Mouse (Mus musculus) right cerebral cortex, adult 18-20 months (tissue): ENCODE results near the gene Sh3tc1.

Source experiments
- DNase-seq: peaks from one replicate; pipeline ENCODE4 v3.0.0; 2022; ENCODE audit warnings: mixed read lengths

Gene Sh3tc1

DNA sequence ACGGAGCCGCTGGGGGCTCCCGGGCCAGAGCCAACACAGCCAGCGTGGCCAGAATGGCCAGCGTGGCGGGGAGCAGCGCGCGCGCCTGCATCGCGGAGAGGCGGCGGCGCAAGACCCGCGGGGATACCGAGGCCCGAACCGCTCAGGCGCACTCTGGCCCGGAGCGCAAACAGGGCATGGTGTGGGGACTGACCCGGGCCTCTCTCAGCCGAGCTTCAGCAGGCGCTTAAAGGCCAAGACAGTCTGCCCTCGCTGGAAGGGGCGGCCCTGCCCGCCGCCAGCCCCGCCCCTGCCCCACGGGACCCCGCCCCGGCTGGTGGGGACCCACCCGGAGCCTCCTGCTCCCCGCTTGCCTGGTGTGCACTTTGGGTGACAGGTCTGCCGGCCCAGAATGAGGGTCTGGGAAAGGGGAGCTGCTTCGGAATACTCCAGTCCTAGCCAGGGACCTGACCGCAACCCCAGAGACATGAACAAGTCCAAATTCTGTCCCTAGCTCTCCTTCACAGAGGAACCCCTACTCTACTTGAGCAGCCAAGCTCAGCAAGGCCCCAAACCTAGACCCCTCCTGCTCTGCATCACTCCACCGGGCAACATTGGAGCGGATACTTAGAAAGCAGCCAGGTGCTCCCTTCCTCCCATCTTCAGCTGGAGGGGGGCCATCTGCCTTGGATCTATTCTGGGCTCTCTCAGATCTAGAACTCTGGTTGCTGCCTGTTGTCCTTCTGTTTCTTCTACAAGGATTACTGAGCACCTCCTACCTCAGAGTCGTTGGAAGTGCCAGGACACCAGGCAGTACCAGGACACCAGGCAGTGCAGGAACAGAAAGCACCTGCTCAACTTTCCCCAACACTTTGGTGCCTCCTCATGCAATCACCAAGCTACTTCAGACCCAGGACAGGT, 60.3 kb downstream of the Sh3tc1 start, which contains the start of gene Htra3:
Htra3 (minus strand) TSS at position 527 of the 900 bp plus-strand sequence.
- DNase-seq = no peak

GRCm38 (mm10) chr5:35676964-35677363, 62.8 kb downstream of the Sh3tc1 start:
- no peak for DNase-seq

DNA sequence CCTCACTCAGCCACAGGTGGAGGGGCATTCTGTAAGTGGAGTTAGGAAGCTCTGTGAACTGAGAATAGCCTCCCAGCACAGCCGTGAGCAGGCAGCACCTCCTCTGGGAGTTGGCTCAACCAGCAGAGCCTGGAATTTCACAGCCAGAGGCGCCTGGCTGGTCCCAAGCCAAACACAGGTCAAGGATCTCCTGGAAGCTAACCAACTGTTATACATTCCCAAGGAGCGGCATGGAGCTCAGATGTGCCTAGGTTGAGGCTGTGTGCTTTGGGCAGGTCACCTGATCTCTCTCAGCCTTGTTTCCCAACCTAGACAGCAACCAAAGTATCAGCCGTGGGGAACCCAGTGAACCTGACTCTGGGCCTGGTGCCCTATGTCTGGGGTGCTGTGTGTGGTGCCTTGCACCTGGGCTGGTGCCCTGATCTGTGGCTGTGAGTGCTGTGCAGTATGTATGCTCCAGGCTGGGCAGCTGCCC, 65.7 kb downstream of the Sh3tc1 start:
- no peak for DNase-seq

GRCm38 (mm10) chr5:35673086-35673485, 66.7 kb downstream of the Sh3tc1 start:
- peak; percentile 52 for DNase-seq

DNA sequence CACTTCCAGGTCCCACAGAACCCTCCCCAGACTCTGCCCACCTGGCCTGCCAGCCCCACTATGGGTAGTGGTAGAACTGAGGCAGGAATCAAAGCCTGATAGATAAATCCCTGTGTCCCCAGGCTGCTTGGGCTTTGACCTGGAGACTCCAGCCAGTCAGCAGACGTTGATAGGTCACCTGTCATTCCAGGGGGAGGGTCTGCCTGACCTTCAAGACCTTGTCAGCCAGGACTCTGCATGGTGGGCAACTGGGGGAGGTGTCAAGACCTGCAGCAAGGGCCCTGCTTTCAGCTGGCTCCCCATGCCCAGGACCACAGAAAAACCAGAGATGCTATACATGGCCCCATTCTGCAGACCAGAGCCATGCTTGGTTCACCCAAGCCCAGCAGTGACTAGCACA, 67.2 kb downstream of the Sh3tc1 start:
- DNase-seq = no peak

DNA sequence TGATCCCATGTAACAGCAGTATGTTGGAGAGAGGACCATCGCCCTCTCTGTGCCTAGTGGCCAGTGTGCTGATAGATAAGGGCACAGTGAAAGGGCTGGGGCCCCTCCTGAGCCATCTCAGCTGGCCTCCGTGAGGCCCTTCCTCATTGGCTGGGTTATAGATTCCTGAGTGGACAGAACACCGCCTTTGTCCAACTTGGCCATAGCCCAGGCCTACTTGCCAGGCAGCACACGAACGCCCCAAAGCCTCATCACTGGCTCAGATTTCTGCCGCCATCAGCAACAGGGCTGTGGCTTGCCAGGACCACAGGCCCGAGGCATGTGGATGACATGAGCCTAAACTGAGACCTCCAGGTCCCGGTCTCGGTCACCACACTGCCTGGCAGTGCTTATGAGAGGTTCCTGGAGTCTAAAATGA, 68.3 kb downstream of the Sh3tc1 start:
- peak; percentile 57 for DNase-seq

DNA sequence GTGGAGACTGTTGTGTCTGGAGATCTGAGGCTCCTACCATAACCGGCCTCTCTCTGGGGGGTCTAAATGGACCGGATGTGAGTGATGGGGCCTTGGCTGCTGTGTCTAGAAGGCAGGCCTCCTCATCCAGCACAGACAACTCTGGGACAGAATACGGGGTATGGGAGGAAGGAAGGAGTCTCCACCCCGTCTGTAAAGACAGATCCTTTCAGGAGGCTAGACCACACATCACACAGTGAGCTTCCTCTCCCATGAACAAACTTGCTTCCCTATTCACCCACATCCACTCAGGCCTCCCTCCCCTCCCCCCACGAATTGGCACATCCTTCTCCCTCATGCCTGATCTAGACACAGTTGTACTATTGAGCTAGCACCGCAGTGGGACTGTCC, 69.4 kb downstream of the Sh3tc1 start:
- peak; percentile 15 for DNase-seq

DNA sequence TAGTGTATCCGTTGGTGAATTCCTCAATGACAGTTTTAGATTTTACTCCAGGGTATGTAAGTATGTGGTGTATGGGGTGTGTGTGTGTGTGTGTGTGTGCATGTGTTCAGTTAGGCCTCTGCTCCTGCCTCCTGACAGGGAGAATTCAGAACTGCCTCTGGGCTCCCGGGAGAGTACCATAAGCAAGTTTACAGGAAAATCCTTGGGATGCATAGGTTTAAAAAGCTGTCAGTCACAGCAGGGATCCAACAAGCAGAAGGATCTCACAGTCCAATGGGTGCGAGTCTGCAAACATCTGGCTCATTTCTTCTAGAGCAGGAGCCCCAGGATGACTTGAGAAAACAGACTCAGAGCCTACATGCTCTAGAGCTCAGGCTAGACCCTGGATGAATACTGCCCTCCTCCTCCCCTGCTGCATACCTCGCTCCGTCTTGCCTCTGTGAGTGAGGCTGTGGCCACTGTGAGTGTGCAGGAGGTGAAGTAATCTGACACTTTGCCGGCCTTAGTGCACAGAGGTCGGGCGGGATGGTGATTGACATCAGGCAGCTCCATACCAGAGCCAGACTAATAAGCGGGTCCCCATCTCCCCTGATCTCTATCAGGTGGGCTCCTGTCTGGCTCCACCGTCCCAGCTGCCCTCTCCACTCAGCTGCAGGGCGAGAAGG, 69.9 kb downstream of the Sh3tc1 start:
- DNase-seq = no peak

GRCm38 (mm10) chr5:35666152-35666551, 73.6 kb downstream of the Sh3tc1 start:
- DNase-seq = no peak

DNA sequence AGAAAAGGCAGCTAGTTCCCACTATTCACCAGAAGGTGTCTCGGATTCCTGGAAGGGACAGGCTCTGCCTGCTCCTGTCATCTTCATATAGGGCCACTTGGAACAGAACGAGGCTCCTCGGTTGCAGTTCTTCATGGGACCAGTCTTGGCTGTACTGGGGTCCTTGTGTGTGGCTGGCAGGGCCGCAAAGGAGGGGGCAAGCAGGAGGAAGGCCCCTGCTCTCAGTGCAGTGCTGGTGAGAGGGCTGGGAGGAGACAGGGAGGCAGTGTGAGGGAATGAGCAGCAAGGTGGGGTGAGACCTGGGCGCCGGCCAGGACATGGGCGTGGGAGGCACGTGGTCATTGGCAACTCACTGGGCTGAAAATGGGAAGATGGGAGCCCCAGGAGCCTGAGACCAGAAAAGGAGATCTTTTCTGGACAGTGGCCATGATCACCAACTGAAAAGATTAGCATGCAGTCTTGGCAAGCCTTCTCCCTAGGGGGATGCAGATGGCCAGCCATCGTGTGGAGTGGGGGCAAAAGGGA, 77.7 kb downstream of the Sh3tc1 start:
- no peak for DNase-seq

- no peak for DNase-seq
Measured at GRCm38 (mm10) chr5:35661210-35661609, 78.6 kb downstream of the Sh3tc1 start.

DNA sequence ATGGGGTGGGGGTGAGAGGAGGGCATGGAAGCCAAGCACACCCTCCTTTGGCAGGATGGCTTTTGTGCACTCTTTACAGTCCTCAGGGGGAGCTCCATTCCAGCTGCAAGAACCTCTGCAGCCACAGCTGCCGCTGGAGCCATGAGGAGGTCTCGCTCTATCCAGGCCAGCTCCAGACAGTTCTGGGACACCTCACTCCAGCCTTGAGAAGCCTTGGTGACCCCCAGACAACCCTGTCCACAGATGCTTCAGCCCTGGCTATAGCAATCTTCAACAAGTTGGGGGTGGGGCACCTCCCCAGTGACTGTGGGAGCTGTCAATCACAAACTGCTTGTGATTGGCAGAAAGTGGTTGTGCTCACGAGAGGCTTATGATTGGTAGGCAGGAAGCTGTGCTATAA, 80.3 kb downstream of the Sh3tc1 start:
- DNase-seq = no peak

GRCm38 (mm10) chr5:35655753-35656485, 83.9 kb downstream of the Sh3tc1 start:
- no peak for DNase-seq

GRCm38 (mm10) chr5:35653743-35654395, 85.9 kb downstream of the Sh3tc1 start:
- DNase-seq = no peak

DNA sequence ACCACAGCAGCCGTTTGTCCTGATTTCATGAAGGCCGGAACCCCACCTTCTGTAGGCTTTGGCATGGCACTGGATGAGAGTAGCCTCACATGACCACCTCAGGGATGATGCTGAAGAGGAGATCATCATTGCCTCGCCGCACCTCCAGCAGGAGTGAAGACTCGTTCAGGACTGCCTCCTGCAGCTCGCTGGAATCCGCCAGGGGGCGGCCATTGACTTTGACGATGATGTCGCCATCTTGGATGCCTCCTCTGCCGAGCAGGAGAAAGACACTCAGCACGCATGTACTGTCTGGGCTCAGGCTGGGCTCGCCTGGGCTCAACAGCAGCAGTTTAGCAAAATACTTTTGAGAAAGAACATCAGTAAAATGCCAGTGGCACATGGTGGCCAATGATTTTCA, 86.9 kb downstream of the Sh3tc1 start:
- DNase-seq = no peak

- DNase-seq = no peak
Measured at GRCm38 (mm10) chr5:35652319-35652718, 87.5 kb downstream of the Sh3tc1 start.

- no peak for DNase-seq
Measured at GRCm38 (mm10) chr5:35648230-35648629, 91.6 kb downstream of the Sh3tc1 start.

- no peak for DNase-seq
Measured at GRCm38 (mm10) chr5:35647562-35647961, 92.2 kb downstream of the Sh3tc1 start.
